Mouse (Mus musculus) CH12.LX (cell line): ENCODE results near the gene Map3k9. TPM values are rescaled to one million over a fixed set of nuclear protein-coding genes. Genes with fewer than 3 reads are reported as not detected.
A peak's percentile ranks its signal among the peaks of the same experiment; 100 is the strongest.

Source experiments
- DNase-seq: peaks from one replicate; pipeline ENCODE4 v3.0.0-alpha.2; 2013; ENCODE audit errors: extremely low read depth
- H3K27ac ChIP-seq: 2 replicates; pipeline ENCODE4 v1.5.1; 2012; ENCODE audit warnings: low read depth, mild to moderate bottlenecking, control low read depth, moderate library complexity; ENCODE audit not compliant: insufficient read depth
- H3K27me3 ChIP-seq: replicated peaks from 2 replicates; pipeline ENCODE3; 2012; ENCODE audit warnings: inconsistent platforms
- H3K36me3 ChIP-seq, 2 experiments: replicated peaks in 1 of 2; 2 replicates each; pipeline versions ENCODE3 to v1.6.1; 2012; ENCODE audit warnings: inconsistent platforms in 1 of 2, low read length in 1 of 2, mild to moderate bottlenecking in 1 of 2, mixed read lengths in 1 of 2, moderate library complexity in 1 of 2; ENCODE audit not compliant: control insufficient read depth in 1 of 2, insufficient read depth in 1 of 2
- H3K4me1 ChIP-seq, 2 experiments: 2 replicates each; pipeline ENCODE4 v1.6.1; 2012; ENCODE audit warnings: inconsistent platforms in 1 of 2, moderate library complexity in 1 of 2; ENCODE audit not compliant: insufficient read depth in 2 of 2, control insufficient read depth in 1 of 2
- H3K4me2 ChIP-seq: 2 replicates; pipeline ENCODE4 v1.6.1; 2012; ENCODE audit warnings: low read depth, mild to moderate bottlenecking, control low read depth; ENCODE audit not compliant: poor library complexity, insufficient read depth, severe bottlenecking
- H3K4me3 ChIP-seq, 3 experiments: fragments of 150-350 bp in 1 of 3; sonication (generic) in 1 of 3; replicated peaks in 1 of 3; 2 replicates each; pipeline versions ENCODE3 to v1.5.1; 2011 to 2012; ENCODE audit warnings: low read depth in 2 of 3, low read length in 2 of 3, mild to moderate bottlenecking in 2 of 3, moderate library complexity in 2 of 3, control low read depth in 1 of 3, improper control_type of control experiment in 1 of 3, inconsistent platforms in 1 of 3, mixed read lengths in 1 of 3; ENCODE audit not compliant: poor library complexity in 1 of 3
- H3K79me2 ChIP-seq: replicated peaks from 2 replicates; pipeline ENCODE4 v1.6.1; 2012; ENCODE audit warnings: mild to moderate bottlenecking, moderate library complexity; ENCODE audit not compliant: control insufficient read depth, poor library complexity, insufficient read depth, severe bottlenecking; ENCODE audit errors: extremely low read depth
- H3K9ac ChIP-seq: 2 replicates; pipeline ENCODE4 v1.6.1; 2012; ENCODE audit warnings: low read depth, mild to moderate bottlenecking, control low read depth, moderate library complexity; ENCODE audit not compliant: insufficient read depth
- H3K9me3 ChIP-seq: replicated peaks from 2 replicates; pipeline ENCODE3; 2012; ENCODE audit warnings: low read length, inconsistent platforms, mixed read lengths
- BHLHE40 ChIP-seq: IDR thresholded peaks from 2 replicates; pipeline ENCODE4 v1.6.1; 2011; ENCODE audit warnings: mild to moderate bottlenecking, low read depth, low read length, improper control_type of control experiment
- CHD1 ChIP-seq: IDR thresholded peaks from 2 replicates; pipeline ENCODE4 v1.6.1; 2012; ENCODE audit warnings: low read depth, low read length, improper control_type of control experiment, inconsistent platforms
- CHD2 ChIP-seq: IDR thresholded peaks from 2 replicates; pipeline ENCODE4 v1.6.1; 2011; ENCODE audit warnings: low read length, improper control_type of control experiment
- E2F4 ChIP-seq: IDR thresholded peaks from 2 replicates; pipeline ENCODE4 v1.6.1; 2011; ENCODE audit warnings: low read depth, low read length, improper control_type of control experiment; ENCODE audit not compliant: insufficient replicate concordance
- ELF1 ChIP-seq: IDR thresholded peaks from 2 replicates; pipeline ENCODE4 v1.6.1; 2014; ENCODE audit warnings: low read depth, mild to moderate bottlenecking, inconsistent platforms, low read length, improper control_type of control experiment
- EP300 ChIP-seq: IDR thresholded peaks from 2 replicates; pipeline ENCODE4 v1.6.1; 2011; ENCODE audit warnings: low read length, improper control_type of control experiment
- ETS1 ChIP-seq: conservative IDR thresholded peaks from 2 replicates; pipeline ENCODE4 v1.6.1; 2012; ENCODE audit warnings: low read depth, mild to moderate bottlenecking, inconsistent platforms, low read length, improper control_type of control experiment, moderate library complexity
- GABPA ChIP-seq: IDR thresholded peaks from 2 replicates; pipeline ENCODE4 v1.6.1; 2012; ENCODE audit warnings: low read depth, low read length, improper control_type of control experiment, inconsistent platforms; ENCODE audit not compliant: insufficient replicate concordance
- HCFC1 ChIP-seq: IDR thresholded peaks from 2 replicates; pipeline ENCODE4 v1.6.1; 2012; ENCODE audit warnings: low read depth, mild to moderate bottlenecking, inconsistent platforms, low read length, improper control_type of control experiment
- IRF4 ChIP-seq: IDR thresholded peaks from 2 replicates; pipeline ENCODE4 v1.6.1; 2014; ENCODE audit warnings: low read depth, mild to moderate bottlenecking, inconsistent platforms, low read length, improper control_type of control experiment
- JUN ChIP-seq: IDR thresholded peaks from 2 replicates; pipeline ENCODE4 v1.6.1; 2011; ENCODE audit warnings: low read depth, mild to moderate bottlenecking, low read length, improper control_type of control experiment, moderate library complexity; ENCODE audit not compliant: insufficient read depth
- JUND ChIP-seq: conservative IDR thresholded peaks from 2 replicates; pipeline ENCODE4 v1.6.1; 2011; ENCODE audit warnings: low read depth, low read length, improper control_type of control experiment
- KAT2A ChIP-seq: IDR thresholded peaks from 2 replicates; pipeline ENCODE4 v1.6.1; 2012; ENCODE audit warnings: low read length, improper control_type of control experiment, inconsistent platforms; ENCODE audit not compliant: insufficient replicate concordance
- MAFK ChIP-seq: IDR thresholded peaks from 2 replicates; pipeline ENCODE4 v1.6.1; 2011; ENCODE audit warnings: low read length, improper control_type of control experiment; ENCODE audit not compliant: insufficient replicate concordance
- MAX ChIP-seq: IDR thresholded peaks from 2 replicates; pipeline ENCODE4 v1.6.1; 2011; ENCODE audit warnings: low read length, improper control_type of control experiment
- MAZ ChIP-seq: IDR thresholded peaks from 2 replicates; pipeline ENCODE4 v1.6.1; 2012; ENCODE audit warnings: low read depth, mild to moderate bottlenecking, inconsistent platforms, low read length, improper control_type of control experiment, moderate library complexity
- MEF2A ChIP-seq: IDR thresholded peaks from 2 replicates; pipeline ENCODE4 v1.6.1; 2014; ENCODE audit warnings: low read depth, mild to moderate bottlenecking, inconsistent platforms, low read length, improper control_type of control experiment, borderline replicate concordance
- MXI1 ChIP-seq: IDR thresholded peaks from 2 replicates; pipeline ENCODE4 v1.6.1; 2011; ENCODE audit warnings: mild to moderate bottlenecking, low read depth, low read length, improper control_type of control experiment
- MYC ChIP-seq: IDR thresholded peaks from 2 replicates; pipeline ENCODE4 v1.6.1; 2011; ENCODE audit warnings: low read depth, mild to moderate bottlenecking, improper control_type of control experiment, low read length
- NELFE ChIP-seq: IDR thresholded peaks from 2 replicates; pipeline ENCODE4 v1.6.1; 2011; ENCODE audit warnings: low read depth, low read length, improper control_type of control experiment
- PAX5 ChIP-seq: IDR thresholded peaks from 2 replicates; pipeline ENCODE4 v1.6.1; 2012; ENCODE audit warnings: low read length, inconsistent platforms, mixed read lengths
- POLR2A ChIP-seq: IDR thresholded peaks from 2 replicates; pipeline ENCODE4 v1.6.1; 2011; ENCODE audit warnings: low read depth, mild to moderate bottlenecking, improper control_type of control experiment, low read length
- POLR2AphosphoS2 ChIP-seq: IDR thresholded peaks from 2 replicates; pipeline ENCODE4 v1.6.1; 2011; ENCODE audit warnings: low read depth, low read length, improper control_type of control experiment
- RAD21 ChIP-seq: IDR thresholded peaks from 2 replicates; pipeline ENCODE4 v1.6.1; 2011; ENCODE audit warnings: low read depth, mild to moderate bottlenecking, low read length, improper control_type of control experiment, moderate library complexity
- RCOR1 ChIP-seq: conservative IDR thresholded peaks from 2 replicates; pipeline ENCODE4 v1.6.1; 2012; ENCODE audit warnings: low read depth, mild to moderate bottlenecking, inconsistent platforms, low read length, improper control_type of control experiment
- SIN3A ChIP-seq: IDR thresholded peaks from 2 replicates; pipeline ENCODE4 v1.6.1; 2012; ENCODE audit warnings: low read length, improper control_type of control experiment, inconsistent platforms
- SMC3 ChIP-seq: IDR thresholded peaks from 2 replicates; pipeline ENCODE4 v1.6.1; 2011; ENCODE audit warnings: low read depth, low read length, improper control_type of control experiment
- TBP ChIP-seq: conservative IDR thresholded peaks from 2 replicates; pipeline ENCODE4 v1.6.1; 2011; ENCODE audit warnings: low read depth, low read length, improper control_type of control experiment
- TCF12 ChIP-seq: IDR thresholded peaks from 2 replicates; pipeline ENCODE4 v1.6.1; 2014; ENCODE audit warnings: low read depth, mild to moderate bottlenecking, inconsistent platforms, low read length, improper control_type of control experiment
- UBTF ChIP-seq: IDR thresholded peaks from 2 replicates; pipeline ENCODE4 v1.6.1; 2012; ENCODE audit warnings: low read depth, mild to moderate bottlenecking, inconsistent platforms, low read length, improper control_type of control experiment, moderate library complexity
- USF1 ChIP-seq: IDR thresholded peaks from 2 replicates; pipeline ENCODE4 v1.6.1; 2014; ENCODE audit warnings: low read depth, mild to moderate bottlenecking, inconsistent platforms, low read length, improper control_type of control experiment
- USF2 ChIP-seq: conservative IDR thresholded peaks from 2 replicates; pipeline ENCODE4 v1.6.1; 2011; ENCODE audit warnings: low read depth, low read length, improper control_type of control experiment
- ZC3H11A ChIP-seq: IDR thresholded peaks from 2 replicates; pipeline ENCODE4 v1.6.1; 2012; ENCODE audit warnings: low read depth, mild to moderate bottlenecking, inconsistent platforms, low read length, improper control_type of control experiment
- ZKSCAN1 ChIP-seq: IDR thresholded peaks from 2 replicates; pipeline ENCODE4 v1.6.1; 2012; ENCODE audit warnings: low read depth, inconsistent platforms, low read length, improper control_type of control experiment, borderline replicate concordance
- ZMIZ1 ChIP-seq: IDR thresholded peaks from 2 replicates; pipeline ENCODE4 v1.6.1; 2012; ENCODE audit warnings: low read depth, mild to moderate bottlenecking, inconsistent platforms, low read length, improper control_type of control experiment
- ZNF384 ChIP-seq: IDR thresholded peaks from 2 replicates; pipeline ENCODE4 v1.6.1; 2012; ENCODE audit warnings: low read depth, low read length, improper control_type of control experiment, inconsistent platforms
- dilution Hi-C: fragments of 300-500 bp; cut with MboI; formaldehyde crosslinking; loops from 2 replicates; pipeline ENCODE4 v1.14.3; 2020; ENCODE audit warnings: low sequenced_read_pairs; ENCODE audit not compliant: extremely low pct_unique_long_range_greater_than_20kb, extremely low pct_ligation_motif_present
- in situ Hi-C: fragments of 300-500 bp; cut with MboI; formaldehyde crosslinking; loops from 3 replicates; pipeline ENCODE4 v1.14.3; 2019; ENCODE audit warnings: low sequenced_read_pairs, low pct_ligation_motif_present, low pct_unique_long_range_greater_than_20kb, mixed read lengths
- polyA plus RNA-seq: library from polyadenylated mRNA; unstranded; fragments of >175 nt; gene quantifications from 2 replicates; pipeline ENCODE4 v1.2.1, GENCODE M21; 2012; ENCODE audit warnings: low read depth; ENCODE audit not compliant: insufficient read length
- total RNA-seq, 2 experiments: library from RNA; depleted of rRNA; stranded (reverse); fragments of 300-350 nt in 1 of 2; fragments of >200 nt in 1 of 2; gene quantifications; 2 replicates each; pipeline ENCODE4 v1.2.3; 2012 to 2014

Gene Map3k9
- total and polyA plus RNA-seq, 3 experiments: 0.13 to 0.38 TPM; not detected in 1

DNA sequence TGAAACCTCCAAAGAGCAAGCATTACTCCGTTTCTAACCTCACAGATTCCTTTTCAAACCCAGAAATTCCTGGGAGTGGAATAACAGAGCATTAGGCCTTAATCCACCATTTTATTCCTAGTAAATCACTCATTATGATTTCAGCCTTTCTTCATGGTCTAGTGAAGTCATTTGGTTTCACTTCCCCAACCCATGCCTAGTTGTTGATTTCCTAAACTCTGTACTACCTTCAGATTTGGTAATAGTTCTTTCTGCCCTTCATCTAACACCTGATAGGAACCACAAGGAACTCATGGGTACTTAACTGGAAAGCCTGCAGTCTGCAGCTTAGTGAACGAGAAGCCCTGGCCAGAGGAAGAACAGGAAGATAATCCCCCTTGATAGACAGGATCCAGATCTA, 105.4 kb downstream of the Map3k9 start:
- Histone ChIP-seq H3K4me2 (0 out of 2 replicates have a peak overlapping the region, but pooled peaks have one; percentile 29), H3K9ac (no peak overlapping the region), H3K4me3 (no peak overlapping the region), H3K27ac (no peak overlapping the region), H3K27me3 (no peaks in the 10 kb centered on the region), H3K4me1 (peaks cover 0 to 20% of the 10 kb centered on the region in 2 experiments; a peak in 2 of 4 replicates), H3K79me2 (no peaks in the 10 kb centered on the region), H3K36me3 (no peaks in the 10 kb centered on the region), H3K9me3 (no peaks in the 10 kb centered on the region)
- in situ Hi-C loops: no loop called here
- dilution Hi-C loops: no loop called here
- DNase-seq: peak; percentile 58
- no peak for TF ChIP-seq SIN3A
- TF ChIP-seq PAX5: no peak
- no peak for TF ChIP-seq ZMIZ1
- TF ChIP-seq CHD2: no peak
- no peak for TF ChIP-seq MXI1
- no peak for TF ChIP-seq MEF2A
- no peak for TF ChIP-seq ZC3H11A
- TF ChIP-seq JUND: no peak; the same call in 1 of the 2 replicates
- no peak for TF ChIP-seq UBTF
- no peak for TF ChIP-seq POLR2A
- TF ChIP-seq MYC: no peak
- TF ChIP-seq ETS1: peak; percentile 39
- no peak for TF ChIP-seq SMC3
- TF ChIP-seq IRF4: peak; percentile 84
- 0 out of 2 replicates have a peak, but pooled peaks have one; percentile 26 for TF ChIP-seq JUN
- TF ChIP-seq GABPA: no peak
- no peak for TF ChIP-seq MAFK
- TF ChIP-seq ZNF384: no peak
- no peak for TF ChIP-seq HCFC1
- no peak for TF ChIP-seq ELF1
- TF ChIP-seq POLR2AphosphoS2: no peak
- TF ChIP-seq EP300: peak; percentile 87
- no peak for TF ChIP-seq RCOR1
- TF ChIP-seq TBP: peak; percentile 76
- TF ChIP-seq NELFE: no peak
- TF ChIP-seq BHLHE40: no peak
- no peak for TF ChIP-seq KAT2A
- no peak for TF ChIP-seq USF2
- no peak for TF ChIP-seq MAX
- no peak for TF ChIP-seq RAD21
- no peak for TF ChIP-seq TCF12
- no peak for TF ChIP-seq CHD1
- no peak for TF ChIP-seq USF1
- no peak for TF ChIP-seq E2F4
- no peak for TF ChIP-seq MAZ
- TF ChIP-seq ZKSCAN1: no peak
